Comparison of ENCODE assay signal across 24 mouse cellular contexts in genomic region chr12:72331912-72332487, GRCm38 (mm10).
A peak's percentile ranks its signal among the peaks of the same experiment; 100 is the strongest.
DNase-seq lines count a peak whose midpoint lies in the region; ATAC-seq lines count a peak whose summit lies in the region.
"Had no signal": no experiment of that assay in that cellular context is flagged by ENCODE, and none has a peak within 500 bp of the region (broad histone marks: within the 10 kb centered on the region; RNA-seq: fewer than 3 reads in every experiment).

No protein-coding gene starts in this region.

- H3K27me3 ChIP-seq in forebrain, embryonic 14.5 days (replicated peaks; ENCODE audit: control insufficient read depth, insufficient read depth, low read length): no peaks in the 10 kb centered on the region
- H3K27me3 ChIP-seq in forebrain, embryonic 10.5 days (ENCODE audit: poor library complexity, severe bottlenecking): no peaks in the 10 kb centered on the region
- no peaks in the 10 kb centered on the region for H3K27me3 ChIP-seq in kidney, embryonic 15.5 days
- no peaks in the 10 kb centered on the region for H3K27me3 ChIP-seq in kidney, embryonic 16.5 days (ENCODE audit: insufficient read depth, low read length)
- H3K27me3 ChIP-seq in neural tube, embryonic 13.5 days: no peaks in the 10 kb centered on the region
- H3K27me3 ChIP-seq: CH12.LX; embryonic facial prominence, embryonic 12.5 days; heart, embryonic 15.5 days; liver, embryonic 15.5 days; midbrain, embryonic 12.5 days; Patski had no signal

- H3K36me3 ChIP-seq in forebrain, embryonic 14.5 days (ENCODE audit: control insufficient read depth, insufficient read depth, low read length): no peaks in the 10 kb centered on the region
- H3K36me3 ChIP-seq in forebrain, embryonic 10.5 days (replicated peaks): no peaks in the 10 kb centered on the region
- no peaks in the 10 kb centered on the region for H3K36me3 ChIP-seq in kidney, embryonic 15.5 days
- no peaks in the 10 kb centered on the region for H3K36me3 ChIP-seq in kidney, embryonic 16.5 days (ENCODE audit: insufficient read depth, low read length)
- H3K36me3 ChIP-seq in neural tube, embryonic 13.5 days: no peaks in the 10 kb centered on the region
- H3K36me3 ChIP-seq: embryonic facial prominence, embryonic 12.5 days; G1E; heart, embryonic 15.5 days; limb, embryonic 10.5 days; liver, embryonic 15.5 days; midbrain, embryonic 12.5 days had no signal

- 57% methylated on average over 7 of the region's 7 CpGs for WGBS in forebrain, embryonic 14.5 days
- WGBS in forebrain, embryonic 10.5 days: 94% methylated on average over 7 of the region's 7 CpGs
- WGBS in kidney, embryonic 15.5 days: 76% methylated on average over 7 of the region's 7 CpGs
- 71% methylated on average over 7 of the region's 7 CpGs for WGBS in kidney, embryonic 16.5 days
- WGBS in neural tube, embryonic 13.5 days: 52% methylated on average over 7 of the region's 7 CpGs

- peaks cover 3% of the 10 kb centered on the region; the same call in 1 of the 2 replicates for H3K4me1 ChIP-seq in forebrain, embryonic 14.5 days (ENCODE audit: control insufficient read depth, insufficient read depth, low read length)
- H3K4me1 ChIP-seq in forebrain, embryonic 10.5 days: no peaks in the 10 kb centered on the region
- no peaks in the 10 kb centered on the region for H3K4me1 ChIP-seq in kidney, embryonic 15.5 days
- H3K4me1 ChIP-seq in kidney, embryonic 16.5 days (ENCODE audit: insufficient read depth, low read length): no peaks in the 10 kb centered on the region
- peaks cover 17% of the 10 kb centered on the region for H3K4me1 ChIP-seq in neural tube, embryonic 13.5 days (replicated peaks)
- H3K4me1 ChIP-seq: embryonic facial prominence, embryonic 12.5 days; heart, embryonic 15.5 days; liver, embryonic 15.5 days; midbrain, embryonic 12.5 days had no signal

- no peak overlapping the region for H3K4me2 ChIP-seq in forebrain, embryonic 14.5 days (ENCODE audit: low read length)
- H3K4me2 ChIP-seq in kidney, embryonic 15.5 days: no peak overlapping the region
- no peak overlapping the region for H3K4me2 ChIP-seq in kidney, embryonic 16.5 days (replicated peaks; ENCODE audit: low read depth, low read length)
- no peak overlapping the region for H3K4me2 ChIP-seq in neural tube, embryonic 13.5 days
- H3K4me2 ChIP-seq: embryonic facial prominence, embryonic 12.5 days; heart, embryonic 15.5 days; liver, embryonic 15.5 days; midbrain, embryonic 12.5 days had no signal

- H3K4me3 ChIP-seq in forebrain, embryonic 14.5 days (ENCODE audit: low read depth, low read length): no peak overlapping the region
- H3K4me3 ChIP-seq in forebrain, embryonic 10.5 days: no peak overlapping the region
- no peak overlapping the region for H3K4me3 ChIP-seq in kidney, embryonic 15.5 days (replicated peaks)
- H3K4me3 ChIP-seq in kidney, embryonic 16.5 days (ENCODE audit: low read length): no peak overlapping the region
- H3K4me3 ChIP-seq in neural tube, embryonic 13.5 days: no peak overlapping the region
- H3K4me3 ChIP-seq: embryonic facial prominence, embryonic 12.5 days; heart, embryonic 15.5 days; limb, embryonic 10.5 days; liver, embryonic 15.5 days; midbrain, embryonic 12.5 days had no signal

- H3K9me3 ChIP-seq in forebrain, embryonic 14.5 days (replicated peaks; ENCODE audit: control insufficient read depth, low read length): no peaks in the 10 kb centered on the region
- no peaks in the 10 kb centered on the region for H3K9me3 ChIP-seq in forebrain, embryonic 10.5 days
- no peaks in the 10 kb centered on the region for H3K9me3 ChIP-seq in kidney, embryonic 15.5 days (replicated peaks)
- no peaks in the 10 kb centered on the region for H3K9me3 ChIP-seq in kidney, embryonic 16.5 days (ENCODE audit: low read length)
- no peaks in the 10 kb centered on the region for H3K9me3 ChIP-seq in neural tube, embryonic 13.5 days
- H3K9me3 ChIP-seq: embryonic facial prominence, embryonic 12.5 days; G1E; heart, embryonic 15.5 days; limb, embryonic 10.5 days; liver, embryonic 15.5 days; midbrain, embryonic 12.5 days had no signal

- H3K9ac ChIP-seq in forebrain, embryonic 14.5 days (ENCODE audit: low read length): no peak overlapping the region
- no peak overlapping the region for H3K9ac ChIP-seq in kidney, embryonic 15.5 days
- no peak overlapping the region for H3K9ac ChIP-seq in kidney, embryonic 16.5 days (replicated peaks; ENCODE audit: low read length)
- no peak overlapping the region for H3K9ac ChIP-seq in neural tube, embryonic 13.5 days
- H3K9ac ChIP-seq: embryonic facial prominence, embryonic 12.5 days; heart, embryonic 15.5 days; liver, embryonic 15.5 days; midbrain, embryonic 12.5 days had no signal

- peak; percentile 70 for DNase-seq in forebrain, embryonic 14.5 days (ENCODE audit: low spot score)
- DNase-seq in forebrain, embryonic 10.5 days (ENCODE audit: extremely low spot score, low spot score): no peak
- DNase-seq in neural tube, embryonic 10.5 days (ENCODE audit: extremely low spot score, low spot score): no peak
- no peak for DNase-seq in testis, postnatal 10 days (ENCODE audit: low spot score)
- DNase-seq: adrenal gland, postnatal 36 days; B cell, adult 2 months; gastrocnemius, postnatal 36 days; heart, postnatal 36 days; kidney, adult 11 months; liver; lung, postnatal 14 days; thymus, adult 2 months had no signal

- ATAC-seq in forebrain, embryonic 14.5 days: peak; percentile 66
- ATAC-seq in kidney, embryonic 15.5 days (replicated peaks; ENCODE audit: low FRiP score): no peak
- ATAC-seq in kidney, embryonic 16.5 days (ENCODE audit: low FRiP score, low TSS enrichment): no peak
- no peak for ATAC-seq in neural tube, embryonic 13.5 days (ENCODE audit: low read depth)
- ATAC-seq: Patski had no signal

- H3K27ac ChIP-seq in forebrain, embryonic 14.5 days (ENCODE audit: low read depth, low read length): peak overlapping the region; percentile 70
- no peak overlapping the region for H3K27ac ChIP-seq in forebrain, embryonic 10.5 days
- H3K27ac ChIP-seq in kidney, embryonic 15.5 days: peak overlapping the region; percentile 56; the same call in 1 of the 2 replicates
- no peak overlapping the region for H3K27ac ChIP-seq in kidney, embryonic 16.5 days (ENCODE audit: low read length)
- H3K27ac ChIP-seq in neural tube, embryonic 13.5 days (replicated peaks): 0 out of 2 replicates have a peak overlapping the region, but pooled peaks have one; percentile 1
- H3K27ac ChIP-seq: embryonic facial prominence, embryonic 12.5 days; heart, embryonic 15.5 days; kidney, postnatal 0 days; limb, embryonic 10.5 days; liver, embryonic 15.5 days; midbrain, embryonic 12.5 days had no signal

Comparison
In these comparisons a context has a peak if more than half of its experiments do, and no peak if none do; other contexts are left out.
1. H3K27ac ChIP-seq: peak in forebrain, embryonic 14.5 days (single experiment), kidney, embryonic 15.5 days (single experiment) and neural tube, embryonic 13.5 days (single experiment); none in forebrain, embryonic 10.5 days (single experiment) and kidney, embryonic 16.5 days (single experiment).